Mouse (Mus musculus) testis, adult 2 months (tissue): ENCODE results near the gene Ttn.
"Not testable (repeated sequence)": the region's sequence is repeated elsewhere in the genome, so short reads cannot be mapped to it uniquely, and the experiment has no call there.

Experiments used
- CTCF ChIP-seq: fragments of 200-500 bp; IDR thresholded peaks from 2 replicates; pipeline ENCODE4 v1.5.1; 2012; ENCODE audit warnings: low read depth, mild to moderate bottlenecking, inconsistent platforms, low read length, moderate library complexity; ENCODE audit not compliant: control insufficient read depth, insufficient read depth, insufficient replicate concordance
- POLR2A ChIP-seq: fragments of 200-500 bp; IDR thresholded peaks from 2 replicates; pipeline ENCODE4 v1.6.1; 2012; ENCODE audit warnings: low read depth, mild to moderate bottlenecking, inconsistent platforms, low read length, moderate library complexity; ENCODE audit not compliant: control insufficient read depth

GRCm38 (mm10) chr2:77013449-77013848 is 31.1 kb upstream of the Ttn start:
- not testable (repeated sequence) for TF ChIP-seq CTCF, POLR2A
